Mouse (Mus musculus) neutrophil, adult 5-6 weeks (primary cell): ENCODE measurements around the gene Ppp2r3c. TPM values are rescaled to one million over a fixed set of nuclear protein-coding genes. Genes with fewer than 3 reads are reported as not detected.
"Not testable (repeated sequence)": the region's sequence is repeated elsewhere in the genome, so short reads cannot be mapped to it uniquely, and the experiment has no call there.

ENCODE experiments used
- ATAC-seq: fragments of 151-379, 151-347 bp; 2 replicates; pipeline ENCODE4 v1.8.0; 2017; ENCODE audit warnings: mild to moderate bottlenecking, moderate TSS enrichment; ENCODE audit not compliant: insufficient number of reproducible peaks, poor library complexity, low FRiP score, severe bottlenecking; ENCODE audit errors: extremely low read depth
- total RNA-seq: library from RNA; stranded (forward); fragments of 200-1000 nt; gene quantifications from 2 replicates; pipeline ENCODE4 v1.2.3, GENCODE M21; 2017

Gene Ppp2r3c
- total RNA-seq, 1 experiment from 2014 or later, result 24.4 TPM

DNA sequence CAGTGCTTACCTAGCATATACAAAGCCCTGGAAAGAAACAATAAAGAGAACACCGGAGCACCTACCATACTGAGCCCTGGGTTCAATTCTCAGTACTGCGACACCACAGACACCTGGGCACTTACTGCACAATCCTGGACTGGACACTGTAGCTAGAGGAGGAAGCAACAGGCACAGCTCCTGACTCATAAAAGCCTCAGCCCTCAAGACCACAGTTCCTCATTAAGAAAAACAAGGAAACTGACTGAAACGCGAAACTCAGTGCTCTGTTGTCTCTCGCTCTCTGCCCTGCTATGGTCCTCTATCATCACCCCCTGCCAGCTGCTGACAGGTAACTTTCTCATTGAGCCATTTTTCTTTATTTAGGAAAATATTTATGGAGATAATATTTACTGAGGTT lies 3.5 kb downstream of the Ppp2r3c start, which contains the start of gene 1110008L16Rik:
Gene 1110008L16Rik, plus strand, starts transcription at position 242 of the 400 bp plus-strand sequence.
- ATAC-seq, result peak; percentile 30; the same call in 1 of the 2 replicates

DNA sequence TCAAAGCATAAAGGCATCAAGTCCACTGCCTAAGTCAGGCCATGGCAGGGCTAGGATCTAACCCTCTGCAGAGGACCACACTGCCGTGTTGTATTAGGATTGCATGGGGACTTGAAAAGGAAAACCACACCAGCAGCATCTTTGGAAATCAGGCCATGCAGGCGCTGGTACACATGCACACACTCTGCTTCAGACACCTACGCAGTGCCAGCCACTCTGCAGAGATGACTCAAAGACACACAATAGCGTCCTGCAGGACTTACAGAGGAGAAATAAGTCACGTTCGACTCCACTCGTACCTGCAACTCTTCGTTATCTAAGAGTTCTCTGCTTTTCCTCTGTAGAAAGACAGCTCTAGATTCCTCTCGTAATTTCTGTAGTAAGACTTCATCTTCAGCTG lies 4.7 kb downstream of the Ppp2r3c start:
- ATAC-seq, result no peak

- not testable (repeated sequence) for ATAC-seq
These were observed 25.2 kb downstream of the Ppp2r3c start for GRCm38 (mm10) chr12:55277583-55277982.

DNA sequence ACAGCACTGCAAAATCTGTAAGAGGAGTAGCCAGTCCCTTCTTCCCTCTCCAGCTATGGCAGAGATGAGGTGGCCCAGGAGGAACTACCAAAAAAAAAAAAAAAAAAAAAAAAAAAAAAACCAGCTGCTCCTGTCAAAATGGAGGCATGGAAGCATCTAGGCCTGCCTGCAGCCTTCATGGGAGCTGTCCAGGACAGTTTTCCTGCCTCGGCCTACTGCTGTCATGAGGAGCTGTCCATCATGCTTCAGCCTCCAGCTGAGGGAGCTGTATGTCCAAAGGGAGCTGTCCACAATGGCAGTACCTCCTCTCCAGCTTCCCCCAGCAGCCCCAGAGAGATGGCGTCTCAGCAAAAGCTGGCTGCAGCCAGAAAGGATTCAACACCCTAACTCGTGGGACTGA lies 30.6 kb downstream of the Ppp2r3c start:
- ATAC-seq, result no peak

DNA sequence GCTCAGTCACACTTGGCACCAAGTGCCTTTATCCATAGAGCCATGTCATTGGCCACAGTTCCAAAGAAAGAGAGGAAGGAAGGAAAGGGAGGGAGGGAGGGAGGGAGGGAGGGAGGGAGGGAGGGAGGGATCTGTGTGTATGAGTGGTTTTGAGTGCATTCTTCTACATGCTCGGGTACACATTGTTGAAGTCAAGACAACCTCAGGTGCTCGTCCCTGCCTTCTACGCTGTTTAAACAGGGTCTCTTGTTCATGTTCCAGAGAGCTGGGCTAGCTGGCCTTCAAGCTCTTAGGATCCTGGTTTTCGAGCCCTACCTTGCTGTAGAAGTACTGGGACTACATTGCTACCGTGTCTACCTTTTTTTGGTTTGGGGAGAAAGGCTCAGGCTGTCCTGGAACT lies 39.4 kb downstream of the Ppp2r3c start:
- not testable (repeated sequence) for ATAC-seq

DNA sequence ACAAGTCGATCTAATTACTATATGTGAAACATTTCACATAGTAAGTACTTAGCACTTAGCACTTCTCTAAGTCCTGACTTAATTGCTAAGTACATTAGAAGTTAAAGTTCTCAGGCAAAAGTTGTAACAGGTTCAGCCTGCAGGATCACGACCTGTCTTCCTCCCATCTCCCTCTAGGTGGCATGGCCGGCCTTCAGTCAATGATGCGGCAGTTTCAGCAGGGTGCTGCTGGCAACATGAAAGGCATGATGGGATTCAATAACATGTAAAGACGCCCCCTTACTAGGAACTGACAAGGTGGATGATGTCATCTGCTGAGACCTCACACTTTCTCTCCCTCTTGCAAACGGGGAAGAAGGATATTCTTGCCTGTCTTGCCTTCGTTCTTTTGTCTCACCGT lies 40.8 kb downstream of the Ppp2r3c start:
- ATAC-seq, result peak; percentile 48; the same call in 1 of the 2 replicates

- ATAC-seq, result not testable (repeated sequence)
These were observed 60.6 kb downstream of the Ppp2r3c start for GRCm38 (mm10) chr12:55242243-55242642.

DNA sequence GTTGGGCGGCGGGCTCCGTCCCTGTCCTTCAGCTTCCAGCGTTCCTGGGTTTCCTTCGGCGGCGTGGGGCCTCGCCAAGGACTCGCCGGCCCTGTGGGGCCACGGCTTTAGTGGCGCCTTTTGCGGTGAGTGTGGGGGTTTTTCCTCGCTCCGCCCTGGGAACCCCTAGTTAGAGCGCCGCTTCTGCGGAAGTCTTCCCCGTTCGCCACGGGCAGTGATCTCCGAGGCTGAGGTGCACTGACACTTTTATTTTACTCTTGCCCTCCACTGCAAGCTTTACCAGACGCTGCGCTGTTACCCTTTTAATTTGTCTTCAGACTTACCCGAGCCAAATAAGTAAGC lies 72.3 kb downstream of the Ppp2r3c start:
- peak; percentile 10; the same call in 1 of the 2 replicates for ATAC-seq

DNA sequence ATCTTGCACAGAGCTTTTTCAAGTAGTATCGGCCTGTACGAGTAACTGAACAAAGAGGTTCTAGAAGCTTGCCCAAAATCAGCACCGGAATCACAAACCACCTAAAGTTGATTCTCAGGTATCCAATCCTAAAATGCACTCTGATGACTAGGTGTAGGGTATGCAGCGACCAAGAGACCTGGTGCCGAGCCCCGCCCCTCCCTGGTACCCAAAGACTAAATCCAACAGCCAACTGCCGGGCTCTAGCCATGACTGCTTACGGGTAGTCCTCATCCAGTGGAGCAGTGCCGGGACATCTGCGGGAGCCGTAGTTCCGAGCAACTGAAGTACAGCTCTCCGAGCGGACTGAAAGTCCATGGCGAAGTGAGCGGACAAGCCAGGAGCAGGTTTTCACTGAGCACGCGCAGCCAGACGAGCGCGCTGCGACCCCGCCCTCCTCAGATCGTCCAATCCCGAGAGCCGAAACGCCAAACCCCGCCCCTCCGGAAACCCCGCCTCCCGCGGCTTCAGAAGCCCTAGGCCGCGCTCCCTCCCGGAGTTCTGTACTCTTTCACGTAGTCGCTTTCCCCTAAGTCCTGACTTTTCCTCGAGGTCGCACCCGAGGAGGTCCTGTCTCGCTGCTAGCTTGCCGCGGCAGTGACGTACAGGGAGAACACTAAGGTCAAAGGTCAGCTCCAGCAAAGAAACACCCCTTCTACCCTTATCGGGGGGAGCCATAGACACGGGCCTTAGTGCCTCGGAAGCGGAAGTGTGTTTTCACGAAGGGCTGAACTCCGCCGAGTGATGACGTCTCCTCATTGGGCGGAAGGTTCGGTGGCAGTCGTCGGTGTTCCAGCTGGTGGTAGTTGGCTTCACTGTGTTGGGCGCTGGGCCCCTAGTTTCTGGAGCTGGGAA lies 72.9 kb downstream of the Ppp2r3c start, which contains the start of gene Srp54c:
Gene Srp54c, plus strand, starts transcription at position 543 of the 894 bp plus-strand sequence.
- peak; percentile 94 for ATAC-seq

Other genes starting within 250 kb of the Ppp2r3c start
- 6.5 and 9.2 TPM in 2 replicates for gene 2700097O09Rik, start 222.9 kb downstream of the Ppp2r3c start, total RNA-seq
- gene Srp54a, start 222.7 kb downstream of the Ppp2r3c start, total RNA-seq, result 156 and 159 TPM in 2 replicates
- gene Fam177a, start 178.5 kb downstream of the Ppp2r3c start, total RNA-seq, result 17.1 and 21.3 TPM in 2 replicates
- 58.5 and 70.8 TPM in 2 replicates for gene Srp54b, start 147.9 kb downstream of the Ppp2r3c start, total RNA-seq
- 7.7 and 15.5 TPM in 2 replicates for gene 1700047I17Rik2, start 103.4 kb downstream of the Ppp2r3c start, total RNA-seq
- 74.8 and 79.0 TPM in 2 replicates for gene Srp54c, start 72.8 kb downstream of the Ppp2r3c start, total RNA-seq
- 6.3 and 8.8 TPM in 2 replicates for gene 1110008L16Rik, start 3.4 kb downstream of the Ppp2r3c start, total RNA-seq
- 128 and 134 TPM in 2 replicates for gene Psma6, start 81.2 kb upstream of the Ppp2r3c start, total RNA-seq
- gene Nfkbia, start 189.6 kb upstream of the Ppp2r3c start, total RNA-seq, result 150 and 173 TPM in 2 replicates